Mouse (Mus musculus) spleen, adult 2 months (tissue): ENCODE data around the gene Ice1. TPM values are rescaled to one million over a fixed set of nuclear protein-coding genes. Genes with fewer than 3 reads are reported as not detected.

Source experiments
- DNase-seq, 2 experiments: peaks; one replicate each; pipeline versions ENCODE4 v3.0.0 to v3.0.0-alpha.2; 2012 to 2021; ENCODE audit warnings: low spot score in 2 of 2, low read depth in 1 of 2
- H3K27ac ChIP-seq: fragments of 200-500 bp; 2 replicates; pipeline ENCODE4 v1.5.1; 2012; ENCODE audit warnings: low read length, inconsistent platforms; ENCODE audit not compliant: insufficient read depth
- H3K27me3 ChIP-seq: fragments of 200-500 bp; 2 replicates; pipeline ENCODE4 v1.6.1; 2012; ENCODE audit warnings: mild to moderate bottlenecking, moderate library complexity, low read length, inconsistent platforms; ENCODE audit not compliant: control insufficient read depth, insufficient read depth
- H3K36me3 ChIP-seq: fragments of 200-500 bp; 2 replicates; pipeline ENCODE4 v1.6.1; 2012; ENCODE audit warnings: mild to moderate bottlenecking, low read length, inconsistent platforms; ENCODE audit not compliant: control insufficient read depth, insufficient read depth
- H3K4me1 ChIP-seq: fragments of 200-500 bp; 2 replicates; pipeline ENCODE4 v1.6.1; 2011; ENCODE audit warnings: inconsistent platforms; ENCODE audit not compliant: control insufficient read depth, insufficient read depth, insufficient read length
- H3K4me3 ChIP-seq: fragments of 200-500 bp; 2 replicates; pipeline ENCODE4 v1.5.1; 2011; ENCODE audit warnings: mild to moderate bottlenecking, inconsistent platforms; ENCODE audit not compliant: insufficient read depth, insufficient read length; ENCODE audit errors: extremely low read depth
- CTCF ChIP-seq: fragments of 200-500 bp; IDR thresholded peaks from 2 replicates; pipeline ENCODE4 v1.5.1; 2011; ENCODE audit warnings: mild to moderate bottlenecking, inconsistent platforms; ENCODE audit not compliant: insufficient read depth, insufficient read length, insufficient replicate concordance; ENCODE audit errors: extremely low read depth
- POLR2A ChIP-seq: fragments of 200-500 bp; IDR thresholded peaks from 2 replicates; pipeline ENCODE4 v1.6.1; 2011; ENCODE audit warnings: low read depth, low read length, inconsistent platforms
- WGBS: fragments of 180-500 bp; shearing (Covaris S2); methylation state at CpG from one replicate; pipeline ENCODE4 v1.1.7; 2018; 5-methylcytosine and 5-hydroxymethylcytosine counted together
- polyA plus RNA-seq: library from polyadenylated mRNA; depleted of rRNA; stranded (reverse); fragments of >200 nt; gene quantifications from 2 replicates; pipeline ENCODE4 v1.2.3, GENCODE M21; 2012

Ice1 gene
- polyA plus RNA-seq, 1 experiment = 20.4 TPM

DNA sequence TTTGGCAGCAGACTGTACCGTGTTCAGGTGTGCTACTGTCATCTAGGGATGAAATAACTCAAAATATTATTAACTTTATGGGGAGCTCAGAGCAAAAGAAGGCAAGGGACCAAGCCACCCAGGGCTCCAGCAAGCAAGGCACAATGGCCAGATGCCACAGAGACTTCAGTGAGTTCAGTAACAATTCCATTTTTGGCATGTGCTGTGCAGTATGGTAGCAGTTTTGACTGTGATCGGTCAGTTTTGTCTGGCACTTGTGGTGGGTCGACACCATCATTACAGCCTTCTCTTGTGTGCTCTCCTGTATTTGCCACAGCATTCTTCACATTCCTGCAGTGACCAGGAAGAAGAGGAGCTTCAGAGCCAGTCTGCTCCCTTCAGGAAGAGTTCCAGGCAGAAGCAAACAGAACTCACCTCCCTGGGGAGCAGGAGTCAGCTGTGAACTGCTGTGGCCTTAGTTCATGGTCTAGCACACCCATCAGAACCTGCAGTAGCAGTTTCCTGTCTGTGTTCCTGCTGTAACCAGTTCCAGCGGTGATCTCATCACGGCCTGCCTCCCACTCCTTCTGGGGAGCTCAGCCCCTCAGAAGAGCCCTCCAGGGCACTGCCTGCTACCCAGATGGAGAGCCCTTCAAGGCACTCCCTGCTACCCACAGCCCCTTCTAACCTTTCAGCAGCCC lies 16.8 kb upstream of the Ice1 start:
- Histone ChIP-seq H3K4me1 (no peaks in the 10 kb centered on the region), H3K27me3 (no peaks in the 10 kb centered on the region), H3K4me3 (no peak overlapping the region), H3K27ac (no peak overlapping the region), H3K36me3 (no peaks in the 10 kb centered on the region)
- 33% methylated on average over 5 of the region's 5 CpGs for WGBS
- DNase-seq = no peak
- TF ChIP-seq POLR2A = no peak
- no peak for TF ChIP-seq CTCF

DNA sequence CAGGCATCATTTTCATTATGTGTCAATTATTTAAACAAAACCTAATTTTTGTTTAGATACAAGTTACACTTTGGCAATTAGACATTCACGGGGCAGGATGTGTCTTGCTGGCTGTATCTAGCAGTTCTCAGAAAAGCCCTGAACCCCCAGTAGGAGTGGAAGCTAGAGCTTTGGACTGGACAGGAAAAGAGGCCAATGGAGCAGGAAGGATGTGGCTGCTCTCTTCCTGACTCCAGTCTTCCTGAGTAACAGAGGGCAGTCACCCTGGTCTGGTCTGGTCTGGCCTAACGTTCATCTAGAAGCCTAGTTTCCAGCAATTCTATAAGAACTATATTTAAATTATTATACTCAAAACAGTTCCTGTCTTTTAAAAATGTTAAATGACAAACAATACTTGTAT lies 16.0 kb upstream of the Ice1 start:
- no peak for DNase-seq
- WGBS = 31% methylated on average over 2 of the region's 2 CpGs
- H3K4me3 ChIP-seq = no peak overlapping the region

DNA sequence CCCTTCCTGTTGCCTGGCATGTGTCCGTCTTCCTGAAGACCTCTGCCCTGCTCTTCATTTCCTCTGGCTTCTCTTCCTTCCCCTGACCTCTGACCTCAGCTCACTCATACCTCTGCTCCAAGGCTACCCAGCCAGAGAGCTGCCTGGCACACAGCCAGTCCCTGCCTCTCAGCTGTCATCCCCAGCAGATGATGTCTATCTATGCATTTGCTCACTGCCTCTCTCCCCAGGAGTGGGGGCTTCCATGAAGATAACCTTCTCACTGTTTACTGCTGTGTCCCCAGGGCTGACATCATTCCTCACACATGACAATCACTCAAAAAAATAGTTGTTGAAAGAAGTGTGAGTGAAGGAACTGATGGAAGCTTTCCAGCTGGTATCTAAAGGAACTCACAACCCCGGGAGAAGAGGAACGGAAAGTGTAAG lies 12.6 kb upstream of the Ice1 start:
- Histone ChIP-seq H3K27me3 (no peaks in the 10 kb centered on the region), H3K27ac (no peak overlapping the region), H3K4me1 (no peaks in the 10 kb centered on the region), H3K4me3 (no peak overlapping the region), H3K36me3 (no peaks in the 10 kb centered on the region)
- TF ChIP-seq CTCF (no peak), POLR2A (no peak)
- no peak for DNase-seq
- 48% methylated on average over 3 of the region's 3 CpGs for WGBS

More for the DNA sequence above, 16.0 kb upstream of the Ice1 start:
- no peaks in the 10 kb centered on the region for H3K36me3 ChIP-seq
- no peaks in the 10 kb centered on the region for H3K27me3 ChIP-seq
- TF ChIP-seq CTCF = no peak
- TF ChIP-seq POLR2A = no peak
- H3K4me1 ChIP-seq = no peaks in the 10 kb centered on the region
- H3K27ac ChIP-seq = no peak overlapping the region

DNA sequence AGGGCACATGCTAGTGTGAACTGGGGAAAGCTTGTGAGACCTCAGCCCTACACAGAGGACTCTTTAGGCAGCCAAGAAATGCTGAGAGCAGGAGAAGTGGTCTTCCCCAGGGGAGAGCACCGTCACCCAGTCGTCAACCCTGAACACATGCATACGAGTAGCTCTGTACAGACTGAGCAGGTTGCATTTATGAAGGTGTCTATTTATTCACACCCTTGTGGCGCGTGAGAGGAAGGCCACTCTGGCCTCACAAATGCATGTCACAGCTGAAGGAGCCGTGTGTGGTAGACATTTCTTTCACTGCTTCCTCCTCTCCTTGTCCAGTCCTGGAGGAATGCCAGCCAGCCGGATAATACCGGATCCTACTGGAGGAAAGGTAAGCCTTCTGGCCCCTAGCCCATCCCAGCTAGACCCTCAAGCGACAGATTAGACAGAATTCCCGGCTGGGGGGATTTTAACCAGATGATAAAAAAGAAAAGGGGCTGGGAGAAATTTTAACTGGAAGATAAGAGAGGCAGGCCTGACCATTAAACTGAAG lies 8.6 kb upstream of the Ice1 start:
- Histone ChIP-seq H3K36me3 (no peaks in the 10 kb centered on the region), H3K27ac (no peak overlapping the region), H3K27me3 (no peaks in the 10 kb centered on the region), H3K4me3 (no peak overlapping the region), H3K4me1 (no peaks in the 10 kb centered on the region)
- TF ChIP-seq POLR2A (no peak), CTCF (no peak)
- DNase-seq = no peak
- 79% methylated on average over 10 of the region's 10 CpGs for WGBS

DNA sequence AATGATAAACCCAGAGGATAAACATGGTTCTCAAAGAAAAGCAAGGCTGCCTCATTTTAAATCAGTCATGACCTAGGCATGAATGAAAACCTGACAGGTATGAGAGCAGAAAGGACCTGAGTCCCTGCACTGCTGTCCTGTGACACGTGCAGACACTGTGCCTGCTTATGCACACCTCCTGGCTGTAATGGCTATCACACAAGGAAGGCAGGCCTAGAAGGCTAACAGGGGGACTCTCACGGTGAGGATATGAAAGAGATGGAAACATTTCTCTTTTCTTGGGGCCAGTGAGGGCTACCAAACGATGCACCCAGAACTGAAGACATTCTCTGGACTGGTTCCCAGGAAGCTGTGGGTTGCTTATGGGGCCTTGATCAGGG lies 6.6 kb upstream of the Ice1 start:
- 47% methylated on average over 3 of the region's 3 CpGs for WGBS
- H3K4me1 ChIP-seq = no peaks in the 10 kb centered on the region
- DNase-seq = no peak

DNA sequence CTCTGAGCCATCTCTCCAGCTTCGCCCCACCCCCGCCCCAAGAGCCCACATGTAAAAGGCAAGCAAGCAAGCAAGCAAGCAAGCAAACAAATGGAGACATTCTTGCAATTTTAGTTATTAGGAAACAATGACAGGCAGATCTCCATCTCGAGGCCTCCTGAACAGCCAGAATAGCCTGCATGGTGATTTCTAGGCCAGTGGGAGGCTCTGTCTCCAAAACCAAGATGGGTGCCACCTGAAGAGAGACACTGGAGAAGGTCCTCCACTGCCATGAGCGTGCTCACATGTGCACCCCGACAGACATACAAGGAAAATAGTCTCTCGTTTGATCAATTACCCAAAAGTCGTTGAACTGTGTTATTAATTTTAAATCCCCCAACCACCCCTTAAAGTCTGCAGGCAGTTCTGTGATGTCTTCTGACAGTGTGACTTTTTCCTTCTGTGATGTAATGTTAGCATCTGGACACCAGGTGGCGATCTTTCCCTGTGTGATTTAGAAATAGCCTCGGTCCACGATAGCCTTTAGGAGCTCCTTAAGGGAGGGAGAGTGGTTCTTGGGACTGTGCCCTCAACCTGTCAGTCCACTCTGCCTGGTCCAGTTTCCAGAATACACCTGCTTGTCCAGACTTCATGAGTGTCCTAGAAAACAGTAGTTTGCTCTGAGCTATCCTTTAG lies 6.1 kb upstream of the Ice1 start:
- TF ChIP-seq CTCF = peak; percentile 34; the same call in 1 of the 2 replicates
- TF ChIP-seq POLR2A = no peak
- H3K36me3 ChIP-seq = no peaks in the 10 kb centered on the region
- H3K27ac ChIP-seq = no peak overlapping the region
- H3K4me3 ChIP-seq = no peak overlapping the region
- H3K4me1 ChIP-seq = no peaks in the 10 kb centered on the region
- no peaks in the 10 kb centered on the region for H3K27me3 ChIP-seq
- 23% methylated on average over 10 of the region's 10 CpGs for WGBS
- peak; percentile 26 to 33 for DNase-seq

More for the DNA sequence above, 6.6 kb upstream of the Ice1 start:
- Histone ChIP-seq H3K27me3 (no peaks in the 10 kb centered on the region), H3K4me3 (no peak overlapping the region), H3K36me3 (no peaks in the 10 kb centered on the region), H3K27ac (no peak overlapping the region)
- TF ChIP-seq CTCF = no peak
- no peak for TF ChIP-seq POLR2A

DNA sequence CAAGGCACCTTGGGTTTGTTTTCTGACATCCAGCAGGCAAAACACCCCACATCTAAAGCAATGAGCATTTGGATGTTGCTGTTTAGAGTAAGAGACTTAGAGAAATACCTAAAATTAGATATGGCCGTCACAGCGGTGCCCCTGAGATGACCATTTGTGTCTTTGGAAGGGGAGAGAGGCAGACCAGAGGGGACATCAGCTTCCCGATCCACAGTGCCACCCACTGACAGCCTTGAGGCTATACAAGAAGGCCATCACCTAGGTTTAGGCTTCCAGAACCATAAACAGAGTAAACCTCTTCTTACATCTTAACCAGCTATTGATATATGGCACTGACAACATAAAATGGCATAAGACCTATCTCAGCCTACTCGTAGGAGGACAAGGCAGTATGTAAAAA lies 4.5 kb upstream of the Ice1 start:
- no peak for DNase-seq
- Histone ChIP-seq H3K27me3 (no peaks in the 10 kb centered on the region), H3K4me3 (no peak overlapping the region), H3K27ac (no peak overlapping the region), H3K4me1 (no peaks in the 10 kb centered on the region), H3K36me3 (no peaks in the 10 kb centered on the region)
- WGBS = 78% methylated on average over 4 of the region's 4 CpGs
- no peak for TF ChIP-seq POLR2A
- no peak for TF ChIP-seq CTCF
